Mouse (Mus musculus) midbrain, embryonic 12.5 days (tissue): Measurements from ENCODE around the gene Vti1a. TPM values are rescaled to one million over a fixed set of nuclear protein-coding genes. Genes with fewer than 3 reads are reported as not detected.
A peak's percentile ranks its signal among the peaks of the same experiment; 100 is the strongest.

Source experiments
- ATAC-seq: fragments of 200-750 bp; cut with Nextera tagmentation; 2 replicates; pipeline ENCODE4 v1.8.0; 2017; ENCODE audit warnings: low read depth, moderate TSS enrichment, moderate library complexity; ENCODE audit not compliant: low FRiP score
- H3K27ac ChIP-seq: fragments of 300-500 bp; sonication (generic); replicated peaks from 2 replicates; pipeline ENCODE4 v1.5.1; 2016; ENCODE audit warnings: mild to moderate bottlenecking
- H3K27me3 ChIP-seq: fragments of 300-500 bp; sonication (generic); 2 replicates; pipeline ENCODE4 v1.6.1; 2016; ENCODE audit warnings: mild to moderate bottlenecking
- H3K36me3 ChIP-seq: fragments of 300-500 bp; sonication (generic); 2 replicates; pipeline ENCODE4 v1.6.1; 2016
- H3K4me1 ChIP-seq: fragments of 300-500 bp; sonication (generic); 2 replicates; pipeline ENCODE4 v1.6.1; 2016
- H3K4me2 ChIP-seq: fragments of 300-500 bp; sonication (generic); replicated peaks from 2 replicates; pipeline ENCODE4 v1.6.1; 2016; ENCODE audit warnings: mild to moderate bottlenecking, moderate library complexity
- H3K4me3 ChIP-seq: fragments of 300-500 bp; sonication (generic); 2 replicates; pipeline ENCODE4 v1.5.1; 2016; ENCODE audit warnings: mild to moderate bottlenecking
- H3K9ac ChIP-seq: fragments of 300-500 bp; sonication (generic); replicated peaks from 2 replicates; pipeline ENCODE4 v1.6.1; 2016; ENCODE audit warnings: mild to moderate bottlenecking, moderate library complexity
- H3K9me3 ChIP-seq: fragments of 300-500 bp; sonication (generic); 2 replicates; pipeline ENCODE4 v1.6.1; 2016; ENCODE audit warnings: mild to moderate bottlenecking
- WGBS: fragments of 180-500 bp; shearing (Covaris S2); methylation state at CpG from one replicate; pipeline ENCODE4 v1.1.7; 2016; 5-methylcytosine and 5-hydroxymethylcytosine counted together
- polyA plus RNA-seq: library from polyadenylated mRNA; unstranded; fragments of >200 nt; fragmentation: Nextera tagmentation; extraction: Ambion mirVana; gene quantifications from 2 replicates; pipeline ENCODE4 v1.2.1, GENCODE M21; 2016

Gene Vti1a
- polyA plus RNA-seq, 1 experiment from 2014 or later = 34.1 TPM

DNA sequence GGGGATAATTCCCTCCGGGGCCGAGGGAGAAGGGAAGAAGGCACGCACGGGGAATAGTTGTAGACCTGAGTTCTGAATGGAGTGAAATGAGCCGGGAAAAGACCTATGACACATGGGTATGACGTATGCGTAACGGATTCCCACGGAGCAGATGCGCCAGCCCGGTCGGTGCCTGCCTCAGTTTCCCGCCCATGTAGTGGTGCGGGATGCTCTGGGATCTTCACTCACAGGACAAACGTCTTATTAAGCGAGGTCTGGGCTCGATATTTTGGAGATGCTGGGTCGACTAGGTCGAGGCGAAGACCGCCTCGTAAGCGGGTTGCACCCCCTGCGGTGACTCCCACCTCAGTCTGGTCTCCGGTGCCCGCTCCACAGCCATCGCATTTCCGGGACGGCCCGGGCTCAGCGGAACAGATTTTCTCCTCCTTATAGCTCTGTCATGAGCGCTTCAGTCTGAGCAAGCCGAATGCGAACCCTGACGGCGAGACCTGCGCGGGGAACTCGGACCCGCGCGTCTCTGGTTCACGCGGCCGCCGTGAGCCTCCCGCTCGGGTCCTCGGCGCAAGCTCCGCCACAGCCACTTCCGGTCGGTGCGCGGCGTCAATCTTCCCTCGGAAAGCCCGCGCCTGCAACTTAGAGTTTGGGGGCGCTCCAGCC lies 515 bp upstream of the Vti1a start, which contains the start of gene Zdhhc6:
Gene Zdhhc6, minus strand, starts transcription at position 581 of the 657 bp plus-strand sequence.
- Histone ChIP-seq H3K27ac (peak within 1 kb of the TSS; percentile 84), H3K36me3 (peaks cover 15% of the 10 kb centered on the region), H3K4me3 (peak within 1 kb of the TSS; percentile 83), H3K9me3 (no peaks in the 10 kb centered on the region), H3K27me3 (no peaks in the 10 kb centered on the region), H3K4me1 (peaks cover 32% of the 10 kb centered on the region), H3K4me2 (peak within 1 kb of the TSS; percentile 92), H3K9ac (peak within 1 kb of the TSS; percentile 79)
- under 1% methylated on average over 59 of the region's 60 CpGs for WGBS
- peak; percentile 78 for ATAC-seq

DNA sequence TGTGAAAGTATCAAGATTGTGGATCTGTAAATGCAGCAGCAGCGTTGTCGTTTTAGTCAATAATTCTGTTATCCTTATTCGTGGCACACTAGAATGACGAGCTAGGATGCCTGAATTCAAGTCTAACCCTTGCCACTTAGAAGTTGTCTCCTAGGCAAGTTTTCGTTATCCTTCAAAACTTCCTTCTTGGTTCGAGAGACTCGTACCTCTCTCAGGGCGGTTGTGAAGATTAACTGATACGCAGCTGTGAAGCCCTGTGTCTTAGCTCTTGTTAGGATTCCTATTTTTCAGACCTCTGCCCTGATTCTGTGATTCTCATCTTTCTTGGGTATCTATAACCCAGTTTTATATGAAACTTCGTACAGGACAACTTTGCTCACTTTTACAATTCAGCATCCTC lies 806 bp downstream of the Vti1a start:
- 61% methylated on average over 10 of the region's 10 CpGs for WGBS
- Histone ChIP-seq H3K36me3 (peaks cover 3% of the 10 kb centered on the region; the same call in 1 of the 2 replicates), H3K9ac (no peak overlapping the region), H3K4me1 (peaks cover 32% of the 10 kb centered on the region), H3K27ac (no peak overlapping the region), H3K27me3 (no peaks in the 10 kb centered on the region), H3K9me3 (no peaks in the 10 kb centered on the region), H3K4me3 (peak overlapping the region; percentile 83), H3K4me2 (peak overlapping the region; percentile 92)
- ATAC-seq = no peak

DNA sequence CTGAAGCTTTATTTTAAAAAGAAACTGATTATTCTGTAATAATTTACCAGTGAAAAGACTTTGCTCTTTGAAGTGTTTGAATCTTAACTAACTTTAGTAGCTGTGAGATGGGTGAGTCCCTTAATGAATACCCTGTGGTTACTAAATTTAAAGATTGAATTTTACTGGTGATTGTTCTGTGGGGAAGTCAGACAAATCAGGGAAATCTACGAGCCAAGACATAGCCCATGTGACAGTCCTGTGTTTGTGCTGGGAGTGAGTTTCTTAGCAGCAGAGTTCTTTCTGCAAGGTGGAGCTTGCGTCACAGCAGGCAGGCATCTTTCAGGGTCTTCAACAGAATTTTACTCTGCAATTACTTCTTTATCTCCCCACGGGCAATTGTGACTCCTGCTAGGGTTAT lies 2.9 kb downstream of the Vti1a start:
- WGBS = 87% methylated on average over 3 of the region's 3 CpGs

DNA sequence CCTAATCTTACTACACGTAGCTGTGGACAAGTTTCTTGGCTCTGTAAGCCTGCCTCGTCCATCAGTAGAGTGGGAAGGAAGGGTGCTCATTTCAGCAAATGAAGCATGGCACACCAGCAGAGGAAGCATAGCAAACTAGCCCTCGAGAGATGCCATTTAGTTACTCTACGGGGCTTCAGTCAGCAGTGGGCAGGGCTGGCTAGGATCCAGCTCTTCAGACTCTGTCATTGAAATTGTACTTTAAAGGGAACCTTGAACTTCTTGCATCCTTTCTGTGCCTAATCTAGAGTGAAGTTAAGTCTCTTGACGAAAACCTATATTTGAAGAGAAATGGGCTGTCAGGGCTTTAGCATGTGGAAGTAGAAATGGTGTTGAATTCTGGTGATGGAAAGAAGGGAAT lies 3.4 kb downstream of the Vti1a start:
- H3K9me3 ChIP-seq = no peaks in the 10 kb centered on the region
- peaks cover 16% of the 10 kb centered on the region; the same call in 1 of the 2 replicates for H3K36me3 ChIP-seq
- 86% methylated on average over 5 of the region's 5 CpGs for WGBS
- peaks cover 20% of the 10 kb centered on the region for H3K4me1 ChIP-seq
- H3K27me3 ChIP-seq = no peaks in the 10 kb centered on the region
- no peak overlapping the region for H3K4me3 ChIP-seq
- H3K4me2 ChIP-seq = no peak overlapping the region
- ATAC-seq = no peak
- no peak overlapping the region for H3K9ac ChIP-seq
- H3K27ac ChIP-seq = no peak overlapping the region

More for the DNA sequence above, 2.9 kb downstream of the Vti1a start:
- Histone ChIP-seq H3K4me1 (peaks cover 24% of the 10 kb centered on the region), H3K36me3 (peaks cover 16% of the 10 kb centered on the region; the same call in 1 of the 2 replicates), H3K27ac (no peak overlapping the region), H3K27me3 (no peaks in the 10 kb centered on the region), H3K9ac (no peak overlapping the region), H3K4me3 (no peak overlapping the region), H3K4me2 (no peak overlapping the region), H3K9me3 (no peaks in the 10 kb centered on the region)
- no peak for ATAC-seq

DNA sequence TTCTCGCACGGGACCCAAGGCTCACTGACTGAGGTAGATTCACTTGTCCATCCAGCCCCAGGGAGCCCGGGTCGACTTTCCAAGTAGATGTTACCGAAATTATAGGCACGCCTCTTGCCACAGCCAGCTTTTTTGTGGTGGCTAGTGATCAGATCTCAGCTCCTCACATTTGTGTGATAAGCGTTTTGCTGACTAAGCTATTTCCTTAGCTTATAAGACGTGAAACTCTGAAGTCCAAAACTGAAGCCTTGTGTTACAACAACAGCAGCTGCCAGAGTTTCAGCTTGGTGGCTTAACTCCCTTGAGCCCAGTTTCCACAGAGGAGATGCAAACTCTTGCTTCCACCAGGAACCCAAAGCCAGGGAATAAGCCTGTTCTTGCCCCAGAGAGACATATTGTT lies 6.5 kb downstream of the Vti1a start:
- Histone ChIP-seq H3K9ac (no peak overlapping the region), H3K9me3 (no peaks in the 10 kb centered on the region), H3K36me3 (peaks cover 16% of the 10 kb centered on the region; the same call in 1 of the 2 replicates), H3K4me3 (no peak overlapping the region), H3K4me1 (peaks cover 4% of the 10 kb centered on the region; the same call in 1 of the 2 replicates), H3K27ac (no peak overlapping the region), H3K4me2 (no peak overlapping the region), H3K27me3 (no peaks in the 10 kb centered on the region)
- no peak for ATAC-seq
- WGBS = 98% methylated on average over 8 of the region's 8 CpGs

DNA sequence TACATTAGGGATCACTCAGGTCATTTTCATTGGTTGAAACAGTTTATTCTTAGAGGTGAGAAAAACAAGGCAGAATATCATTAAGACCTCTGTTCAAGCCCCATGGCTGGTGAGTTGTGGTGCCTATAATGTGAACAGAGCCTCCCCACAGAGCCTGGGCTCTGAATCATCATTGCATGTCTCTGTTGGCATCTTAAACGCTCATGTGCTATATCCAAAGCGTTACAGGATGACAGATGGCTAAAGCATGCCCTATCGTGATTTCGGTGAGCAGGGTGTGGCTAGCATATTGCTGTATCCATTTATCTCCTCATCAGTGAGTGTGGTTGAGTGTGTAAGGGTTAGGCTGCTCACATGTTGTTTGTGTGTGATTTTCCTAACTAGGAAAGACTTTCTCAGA lies 11.4 kb downstream of the Vti1a start:
- H3K27me3 ChIP-seq = no peaks in the 10 kb centered on the region
- H3K36me3 ChIP-seq = peaks cover 48% of the 10 kb centered on the region

DNA sequence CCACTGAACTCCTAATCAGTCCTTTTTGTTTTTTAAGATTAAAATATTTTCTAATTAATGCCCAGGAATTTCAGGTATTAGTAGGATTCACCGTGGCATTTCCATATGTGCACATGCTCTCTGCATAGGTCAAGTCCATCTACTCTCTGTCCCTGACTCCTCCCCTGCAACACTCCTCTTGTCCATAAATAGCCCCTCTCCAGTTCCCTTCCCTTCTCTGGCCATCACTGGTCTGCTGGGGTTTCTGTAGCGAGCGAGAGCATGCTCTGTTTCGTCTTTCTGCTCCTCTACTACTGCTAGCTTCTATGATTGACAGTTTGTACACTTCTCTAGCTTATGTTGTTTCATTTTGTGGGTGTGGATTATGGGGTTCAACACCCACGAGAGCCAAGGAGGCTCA lies 15.7 kb downstream of the Vti1a start:
- 89% methylated on average over 5 of the region's 5 CpGs for WGBS
- Histone ChIP-seq H3K36me3 (peaks cover 37% of the 10 kb centered on the region), H3K4me1 (no peaks in the 10 kb centered on the region), H3K4me2 (no peak overlapping the region), H3K27me3 (no peaks in the 10 kb centered on the region), H3K27ac (no peak overlapping the region), H3K4me3 (no peak overlapping the region), H3K9ac (no peak overlapping the region), H3K9me3 (no peaks in the 10 kb centered on the region)
- no peak for ATAC-seq

More for the DNA sequence above, 11.4 kb downstream of the Vti1a start:
- ATAC-seq = no peak
- WGBS = 93% methylated on average over 4 of the region's 4 CpGs
- H3K4me3 ChIP-seq = no peak overlapping the region
- no peaks in the 10 kb centered on the region for H3K4me1 ChIP-seq
- no peak overlapping the region for H3K27ac ChIP-seq
- no peaks in the 10 kb centered on the region for H3K9me3 ChIP-seq
- no peak overlapping the region for H3K4me2 ChIP-seq
- H3K9ac ChIP-seq = no peak overlapping the region

DNA sequence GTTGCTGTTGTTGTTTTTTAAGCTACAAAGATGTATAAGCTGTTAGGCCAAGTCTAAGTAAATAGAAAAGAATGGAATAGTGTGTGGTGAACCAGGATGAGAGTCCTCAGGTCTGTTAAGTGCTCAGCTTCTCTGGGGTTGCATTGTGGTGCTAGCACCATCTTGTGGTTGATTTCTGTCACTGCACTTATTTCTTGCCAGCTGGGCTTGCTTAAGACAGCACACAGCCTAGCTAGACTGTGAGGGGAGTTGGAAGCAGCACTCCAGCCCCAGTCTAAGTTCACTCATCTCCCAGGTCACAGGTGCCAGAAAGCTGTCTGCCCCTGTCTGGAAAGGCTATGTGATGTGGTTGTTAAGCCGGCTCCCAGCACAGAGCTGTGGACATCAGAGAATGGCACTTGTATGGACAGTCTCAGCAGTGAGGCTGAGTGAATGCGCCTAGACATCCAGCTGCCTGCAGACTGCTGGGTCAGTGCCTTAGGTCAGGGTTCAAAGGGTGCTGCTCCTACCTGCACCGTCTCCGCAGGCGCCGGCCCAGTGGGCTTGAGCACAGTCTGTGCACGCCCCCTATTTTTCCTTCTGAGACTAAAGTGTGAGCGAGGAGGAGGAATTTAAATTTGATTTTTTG lies 16.7 kb downstream of the Vti1a start:
- 87% methylated on average over 8 of the region's 8 CpGs for WGBS
- ATAC-seq = peak; percentile 81
- no peak overlapping the region for H3K4me3 ChIP-seq

DNA sequence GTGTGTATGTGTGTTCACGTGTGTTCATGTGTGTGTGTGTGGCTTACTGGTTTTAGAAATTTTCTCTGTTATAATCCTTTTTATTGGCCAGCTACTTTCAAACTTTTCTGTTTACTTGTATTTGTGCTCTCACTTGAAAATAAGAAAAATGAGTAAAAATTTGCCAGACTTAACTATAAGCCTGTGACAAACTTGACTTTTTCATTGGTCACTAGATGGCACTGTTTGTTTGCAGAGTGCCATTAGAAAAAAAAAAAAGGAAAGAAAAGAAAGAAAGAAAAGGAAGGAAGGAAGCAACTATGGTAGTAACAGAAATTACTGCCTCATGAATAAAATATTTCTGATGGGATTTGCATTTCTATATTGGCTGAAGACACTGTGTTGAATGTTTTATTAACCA lies 19.8 kb downstream of the Vti1a start:
- Histone ChIP-seq H3K4me3 (no peak overlapping the region), H3K9me3 (no peaks in the 10 kb centered on the region), H3K27ac (no peak overlapping the region), H3K27me3 (no peaks in the 10 kb centered on the region), H3K9ac (0 out of 2 replicates have a peak overlapping the region, but pooled peaks have one; percentile 11), H3K36me3 (peaks cover 8% of the 10 kb centered on the region), H3K4me1 (no peaks in the 10 kb centered on the region), H3K4me2 (no peak overlapping the region)
- WGBS = 89% methylated on average over 1 of the region's 1 CpGs
- ATAC-seq = no peak

More for the DNA sequence above, 16.7 kb downstream of the Vti1a start:
- H3K36me3 ChIP-seq = peaks cover 37% of the 10 kb centered on the region
- H3K9me3 ChIP-seq = no peaks in the 10 kb centered on the region
- H3K9ac ChIP-seq = no peak overlapping the region
- H3K4me2 ChIP-seq = no peak overlapping the region
- no peak overlapping the region for H3K27ac ChIP-seq
- H3K4me1 ChIP-seq = no peaks in the 10 kb centered on the region
- H3K27me3 ChIP-seq = no peaks in the 10 kb centered on the region

DNA sequence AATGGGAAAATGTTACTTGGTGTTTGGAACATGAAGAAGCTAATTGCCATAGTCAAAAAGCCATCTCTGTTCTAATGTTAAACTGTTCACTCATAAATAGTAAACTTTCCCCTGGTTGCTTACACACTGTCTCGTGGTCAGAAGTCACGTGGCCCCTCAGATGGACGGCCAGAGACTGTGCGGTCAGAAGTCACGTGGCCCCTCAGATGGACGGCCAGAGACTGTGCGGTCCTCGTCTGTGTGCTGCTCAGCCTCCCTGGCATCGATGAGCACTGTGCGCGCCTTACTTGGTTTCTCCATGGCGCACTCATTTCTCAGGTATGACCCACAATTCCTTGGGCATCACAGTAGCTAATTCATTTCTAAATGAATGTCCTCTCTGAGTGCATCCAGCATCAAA lies 20.3 kb downstream of the Vti1a start:
- no peak for ATAC-seq

DNA sequence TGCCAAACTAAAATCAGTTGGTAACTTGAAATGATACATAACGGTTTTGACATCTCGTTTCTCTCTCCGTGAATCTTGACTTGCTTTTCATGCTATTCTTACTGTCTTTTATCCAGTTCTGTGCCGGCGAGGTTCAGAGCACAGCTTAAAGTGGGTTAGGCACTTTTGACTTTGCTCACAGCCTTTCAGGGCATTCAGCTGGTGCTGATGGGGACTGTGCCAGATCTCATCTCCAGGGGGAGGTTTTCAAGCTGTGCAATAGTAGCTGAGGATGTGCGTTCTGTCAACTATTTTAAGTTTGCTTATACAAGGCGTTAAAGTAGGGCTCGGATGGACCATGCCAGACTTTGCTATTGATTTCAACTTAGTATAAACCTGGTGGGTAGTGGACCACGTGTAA lies 21.0 kb downstream of the Vti1a start:
- Histone ChIP-seq H3K27ac (0 out of 2 replicates have a peak overlapping the region, but pooled peaks have one; percentile 30), H3K9me3 (no peaks in the 10 kb centered on the region), H3K4me3 (no peak overlapping the region), H3K4me1 (no peaks in the 10 kb centered on the region; the same call in 1 of the 2 replicates), H3K9ac (no peak overlapping the region), H3K27me3 (no peaks in the 10 kb centered on the region), H3K4me2 (no peak overlapping the region), H3K36me3 (no peaks in the 10 kb centered on the region)
- WGBS = 67% methylated on average over 9 of the region's 9 CpGs
- no peak for ATAC-seq

More for the DNA sequence above, 20.3 kb downstream of the Vti1a start:
- H3K9me3 ChIP-seq = no peaks in the 10 kb centered on the region
- no peak overlapping the region for H3K4me3 ChIP-seq
- no peaks in the 10 kb centered on the region for H3K4me1 ChIP-seq
- 0 out of 2 replicates have a peak overlapping the region, but pooled peaks have one; percentile 49 for H3K27ac ChIP-seq
- peaks cover 4% of the 10 kb centered on the region; the same call in 1 of the 2 replicates for H3K36me3 ChIP-seq
- H3K9ac ChIP-seq = no peak overlapping the region
- 85% methylated on average over 12 of the region's 12 CpGs for WGBS
- no peak overlapping the region for H3K4me2 ChIP-seq
- no peaks in the 10 kb centered on the region for H3K27me3 ChIP-seq

DNA sequence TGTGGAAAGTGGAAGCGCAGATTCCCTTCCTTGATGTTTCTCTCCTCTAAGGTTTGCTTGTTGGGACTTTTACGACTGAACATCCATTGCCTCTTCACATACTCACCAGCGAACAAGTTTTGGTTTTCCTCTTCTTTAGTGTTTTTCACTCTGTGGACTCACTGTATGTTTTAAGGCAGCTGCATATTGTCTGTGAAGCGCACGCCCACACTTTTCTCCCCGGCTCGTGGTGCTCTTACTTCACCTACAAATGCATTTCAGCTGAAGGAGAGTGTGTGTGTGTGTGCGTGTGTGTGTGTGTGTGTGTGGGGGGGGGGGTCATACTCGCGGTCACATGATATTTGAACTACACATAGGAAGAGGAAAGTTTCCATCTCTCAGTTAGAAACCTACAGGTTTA lies 21.6 kb downstream of the Vti1a start:
- H3K27ac ChIP-seq = no peak overlapping the region
- H3K4me2 ChIP-seq = no peak overlapping the region
- WGBS = 93% methylated on average over 10 of the region's 10 CpGs
- ATAC-seq = no peak
- no peaks in the 10 kb centered on the region for H3K27me3 ChIP-seq
- H3K4me1 ChIP-seq = no peaks in the 10 kb centered on the region; the same call in 1 of the 2 replicates
- H3K9me3 ChIP-seq = no peaks in the 10 kb centered on the region
- H3K9ac ChIP-seq = no peak overlapping the region
- no peak overlapping the region for H3K4me3 ChIP-seq
- H3K36me3 ChIP-seq = no peaks in the 10 kb centered on the region
